Mouse (Mus musculus) urinary bladder, adult 18-20 months (tissue): ENCODE data around the gene Olfr1406.
"Not testable (repeated sequence)": the region's sequence is repeated elsewhere in the genome, so short reads cannot be mapped to it uniquely, and the experiment has no call there.

Experiments
- DNase-seq, 2 experiments: peaks; one replicate each; pipeline ENCODE4 v3.0.0; 2022; ENCODE audit warnings: low spot score in 2 of 2, mixed read lengths in 2 of 2

Olfr1406 gene

GRCm38 (mm10) chr1:173190540-173190939 is at the start of gene Olfr1406:
Gene Olfr1406, minus strand, starts transcription at chr1:173190640.
- no peak for DNase-seq

DNA sequence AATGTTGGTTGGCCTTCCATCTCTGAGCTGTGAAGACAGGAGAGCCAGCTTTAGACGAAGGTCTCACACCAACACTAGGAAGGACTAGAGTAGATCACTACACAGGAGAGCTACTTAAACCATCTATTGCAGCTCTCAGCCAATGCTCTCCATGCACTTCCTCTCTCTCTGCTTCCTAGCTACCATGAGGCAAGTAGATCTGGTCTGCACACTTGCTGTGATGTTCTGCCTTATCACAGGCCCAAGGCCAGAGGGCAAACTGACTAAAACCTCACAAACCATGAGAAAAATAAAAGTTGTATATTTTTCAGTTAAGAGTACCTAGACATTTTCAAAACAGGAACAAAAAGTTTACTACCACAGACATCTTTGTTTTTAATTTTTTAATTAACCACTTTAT is 46.6 kb upstream of the Olfr1406 start:
- not testable (repeated sequence) for DNase-seq

GRCm38 (mm10) chr1:173227081-173227480 is 36.6 kb upstream of the Olfr1406 start, which contains the start of gene Fcer1a:
Gene Fcer1a, minus strand, starts transcription at chr1:173227214.
- no peak for DNase-seq

- DNase-seq, result no peak
Measured at GRCm38 (mm10) chr1:173216481-173216880, 26.0 kb upstream of the Olfr1406 start.

DNA sequence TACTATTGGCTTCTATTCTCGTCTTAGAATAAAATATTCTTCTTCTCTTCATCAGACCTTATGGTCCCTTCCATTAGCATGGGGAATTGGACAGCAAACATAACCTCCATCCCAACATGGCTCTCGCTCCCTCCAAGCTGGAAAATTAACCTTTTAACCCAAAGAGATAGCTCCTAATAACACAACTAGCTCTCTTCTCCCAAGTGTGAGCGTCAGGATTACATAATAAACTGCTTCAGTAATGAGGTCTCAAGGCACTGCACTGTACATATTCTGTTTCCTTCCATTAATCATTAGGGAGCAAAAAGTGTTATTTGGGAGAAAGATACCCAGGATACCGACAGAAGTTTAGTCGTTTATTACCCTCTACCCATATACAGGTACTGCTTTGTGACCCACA is 21.7 kb upstream of the Olfr1406 start, which contains the start of gene Olfr1404:
Gene Olfr1404 (plus strand): TSS at position 301 of the 400 bp plus-strand sequence.
- DNase-seq, result no peak

GRCm38 (mm10) chr1:173197508-173197907 is 7.1 kb upstream of the Olfr1406 start, which contains the start of gene Olfr218:
Gene Olfr218, plus strand, starts transcription at chr1:173197808.
- DNase-seq, result no peak

GRCm38 (mm10) chr1:173196359-173196758 is 5.9 kb upstream of the Olfr1406 start:
- no peak for DNase-seq

- no peak for DNase-seq
Measured at GRCm38 (mm10) chr1:173192059-173192458, 1.6 kb upstream of the Olfr1406 start.

- no peak for DNase-seq
Measured at GRCm38 (mm10) chr1:173174154-173174842, 16.1 kb downstream of the Olfr1406 start.

DNA sequence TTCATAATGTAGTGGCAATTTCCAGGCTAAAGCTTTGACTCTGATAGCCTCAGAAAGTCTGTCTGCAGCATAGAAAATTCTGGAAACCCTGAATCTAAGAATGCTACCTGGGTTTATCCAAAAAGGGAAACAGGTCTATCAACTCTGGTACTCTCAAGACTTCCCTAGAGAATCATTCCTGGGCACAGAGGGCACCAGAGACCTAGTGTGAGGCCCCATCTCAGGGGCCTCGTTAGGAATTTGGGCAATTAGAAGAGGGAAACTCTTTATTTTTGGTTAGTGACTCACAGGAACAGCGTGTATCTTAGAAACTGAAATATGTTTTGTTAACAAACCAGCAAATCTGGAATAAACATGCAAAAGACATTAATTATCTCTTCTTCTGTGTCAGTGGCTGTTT is 53.2 kb downstream of the Olfr1406 start, which contains the start of gene Olfr1408:
Gene Olfr1408 (minus strand): TSS at position 101 of the 400 bp plus-strand sequence.
- DNase-seq, result no peak
